Mouse (Mus musculus) lung, postnatal 0 days (tissue): ENCODE measurements around the gene Usp39.

Experiments
- CTCF ChIP-seq: IDR thresholded peaks from 2 replicates; pipeline ENCODE4 v1.5.1; 2016; ENCODE audit warnings: antibody characterized with exemption, mild to moderate bottlenecking
- EP300 ChIP-seq: IDR thresholded peaks from 2 replicates; pipeline ENCODE4 v1.6.1; 2016; ENCODE audit warnings: antibody characterized with exemption, mild to moderate bottlenecking, control low read depth

DNA sequence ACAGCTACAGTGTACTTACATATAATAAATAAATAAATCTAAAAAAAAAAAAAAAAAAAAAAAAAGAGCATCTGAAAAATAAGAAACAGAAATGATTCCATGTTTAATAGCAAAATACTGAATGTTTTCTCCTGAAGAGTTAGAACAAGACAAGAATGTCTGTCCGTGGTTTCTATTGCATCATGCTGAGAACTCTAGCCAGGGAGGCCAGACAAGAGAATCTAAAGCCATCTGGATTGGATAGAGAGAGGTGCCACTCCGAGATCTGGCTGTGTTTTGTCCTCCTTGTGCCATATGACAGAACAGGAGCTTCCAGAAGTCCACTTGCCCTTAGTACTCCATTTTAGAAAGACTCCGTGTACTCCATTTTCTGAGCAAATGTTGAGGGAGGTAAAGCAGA, 47.2 kb downstream of the Usp39 start:
- no peak for TF ChIP-seq CTCF
- no peak for TF ChIP-seq EP300
